Mouse (Mus musculus): ENCODE measurements around the gene Lmo4. TPM values are rescaled to one million over a fixed set of nuclear protein-coding genes. Genes with fewer than 3 reads are reported as not detected.

Lmo4 gene
- polyA plus RNA-seq, 1 experiment = 67.1 TPM

DNA sequence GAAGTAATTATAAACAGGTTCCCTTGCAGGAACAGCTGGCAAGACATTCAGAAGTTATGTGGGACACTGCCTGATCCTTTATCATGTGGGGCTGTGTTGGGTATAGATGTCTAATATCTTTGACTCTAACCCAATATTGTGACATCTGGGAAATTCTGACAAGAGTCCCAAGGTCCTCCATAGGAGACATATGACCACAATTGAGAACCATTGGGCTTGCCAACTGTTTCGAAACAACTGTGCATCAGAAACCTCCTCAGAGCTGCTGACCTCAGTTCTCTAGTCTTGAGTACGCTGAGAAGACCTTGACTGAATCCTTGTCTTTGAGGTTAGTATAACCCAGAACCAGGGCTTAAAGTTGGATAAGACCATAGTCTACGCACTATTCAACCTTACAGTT, 66.4 kb downstream of the Lmo4 start:
- H3K4me1 ChIP-seq (ENCODE audit: control insufficient read depth, insufficient read depth, low read length) = peaks cover 19% of the 10 kb centered on the region
- TF ChIP-seq POLR2A (IDR thresholded peaks at IDR 0.05; ENCODE audit: borderline replicate concordance, low read depth, low read length) = no peak
- TF ChIP-seq CTCF (IDR thresholded peaks at IDR 0.05; ENCODE audit: low read depth, low read length) = no peak
- no peak overlapping the region for H3K4me3 ChIP-seq (ENCODE audit: insufficient read depth, low read length)
- H3K27ac ChIP-seq (ENCODE audit: insufficient read depth, low read depth, low read length) = no peak overlapping the region
